Comparison of ENCODE assay signal across 8 mouse cellular contexts in the genomic region with DNA sequence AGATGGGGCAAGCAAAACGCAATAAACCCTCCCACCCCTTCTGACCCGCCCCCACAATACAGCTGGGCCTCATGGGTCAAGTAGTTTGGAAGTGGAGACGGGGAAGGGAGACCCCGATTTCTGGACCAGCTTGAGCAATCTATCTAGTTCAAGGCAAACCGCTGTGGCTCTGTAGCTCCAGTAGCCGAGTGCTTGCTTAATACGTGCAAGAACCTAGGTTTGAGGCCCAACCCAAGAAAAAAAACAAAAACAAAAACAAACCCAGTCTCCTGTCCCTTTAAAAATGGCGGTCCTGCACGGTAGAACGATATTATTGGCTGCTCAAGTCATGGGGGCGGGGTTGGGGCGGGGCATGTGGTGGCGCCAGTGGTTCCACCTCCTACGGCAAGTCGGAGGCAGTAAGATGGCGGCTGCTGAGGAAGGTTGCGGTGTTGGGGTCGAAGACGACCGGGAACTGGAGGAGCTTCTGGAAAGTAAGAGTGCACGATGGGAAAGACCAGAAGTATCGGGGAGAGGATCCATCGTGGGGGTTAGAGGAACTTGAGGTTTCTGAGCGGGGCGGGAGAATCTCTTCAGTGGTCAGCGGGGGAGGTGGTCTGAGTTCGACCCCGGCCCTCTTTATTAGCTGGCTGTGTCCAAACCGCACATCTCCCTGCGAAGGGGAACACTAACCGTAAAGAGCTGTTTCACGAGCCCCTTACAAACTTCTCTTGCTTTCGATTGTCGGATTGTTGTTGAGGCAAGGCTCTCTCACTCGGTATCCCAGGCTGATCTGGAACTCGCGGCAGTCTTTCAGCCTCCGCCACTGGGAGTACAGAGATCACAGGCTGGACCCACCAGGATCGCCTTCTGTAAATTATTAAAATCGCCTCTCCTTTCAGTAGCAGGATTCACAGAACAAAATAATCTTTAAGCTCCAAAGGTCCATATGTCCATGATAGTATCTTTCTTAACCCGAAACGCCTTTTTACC. TPM values are rescaled to one million over a fixed set of nuclear protein-coding genes. Genes with fewer than 3 reads are reported as not detected.
DNase-seq lines count a peak whose midpoint lies in the region; ATAC-seq and TF ChIP-seq lines count a peak whose summit lies in the region.

A gene (plus strand): TSS at position 380 of the 972 bp plus-strand sequence.

- TF ChIP-seq POLR2A in brain, embryonic 14.5 days (IDR thresholded peaks at IDR 0.05; ENCODE audit: borderline replicate concordance, extremely low read depth, insufficient read depth, insufficient read length, poor library complexity, severe bottlenecking) = peak; percentile 47; the same call in 1 of the 2 replicates

- H3K9ac ChIP-seq in kidney, embryonic 15.5 days = peak within 1 kb of the TSS; percentile 88
- peak within 1 kb of the TSS; percentile 85 for H3K9ac ChIP-seq in limb, embryonic 15.5 days
- peak within 1 kb of the TSS; percentile 64 for H3K9ac ChIP-seq in midbrain, postnatal 0 days (replicated peaks; ENCODE audit: low read length, poor library complexity, severe bottlenecking)

- H3K9me3 ChIP-seq in heart, embryonic 10.5 days = no peaks in the 10 kb centered on the region
- no peaks in the 10 kb centered on the region for H3K9me3 ChIP-seq in kidney, embryonic 15.5 days (replicated peaks)
- no peaks in the 10 kb centered on the region for H3K9me3 ChIP-seq in limb, embryonic 15.5 days
- H3K9me3 ChIP-seq in midbrain, postnatal 0 days (ENCODE audit: low read length) = no peaks in the 10 kb centered on the region

- peaks cover 54% of the 10 kb centered on the region for H3K36me3 ChIP-seq in heart, embryonic 10.5 days
- peaks cover 58% of the 10 kb centered on the region for H3K36me3 ChIP-seq in kidney, embryonic 15.5 days
- peaks cover 54% of the 10 kb centered on the region for H3K36me3 ChIP-seq in limb, embryonic 15.5 days
- H3K36me3 ChIP-seq in midbrain, postnatal 0 days (ENCODE audit: insufficient read depth, low read length) = peaks cover 29% of the 10 kb centered on the region

- peak within 1 kb of the TSS; percentile 94 for H3K27ac ChIP-seq in heart, embryonic 10.5 days
- peak within 1 kb of the TSS; percentile 76 for H3K27ac ChIP-seq in kidney, embryonic 15.5 days
- H3K27ac ChIP-seq in limb, embryonic 15.5 days = peak within 1 kb of the TSS; percentile 73
- no peak within 1 kb of the TSS for H3K27ac ChIP-seq in midbrain, postnatal 0 days (ENCODE audit: low read depth, low read length)

- H3K4me3 ChIP-seq in heart, embryonic 10.5 days = peak within 1 kb of the TSS; percentile 89
- H3K4me3 ChIP-seq in kidney, embryonic 15.5 days (replicated peaks) = peak within 1 kb of the TSS; percentile 90
- peak within 1 kb of the TSS; percentile 84 for H3K4me3 ChIP-seq in limb, embryonic 15.5 days
- H3K4me3 ChIP-seq in midbrain, postnatal 0 days (ENCODE audit: low read depth, low read length) = peak within 1 kb of the TSS; percentile 66

- peak within 1 kb of the TSS; percentile 85 for H3K4me2 ChIP-seq in kidney, embryonic 15.5 days
- H3K4me2 ChIP-seq in limb, embryonic 15.5 days = peak within 1 kb of the TSS; percentile 89
- H3K4me2 ChIP-seq in midbrain, postnatal 0 days (ENCODE audit: low read depth, low read length, poor library complexity, severe bottlenecking) = peak within 1 kb of the TSS; percentile 73

- DNase-seq in CD4-positive, CD25-positive, alpha-beta regulatory T cell, adult 2 months (ENCODE audit: low read depth, low spot score) = peak; percentile 95
- peak; percentile 98 for DNase-seq in brain, embryonic 14.5 days (ENCODE audit: low read depth)
- DNase-seq in heart, embryonic 10.5 days (ENCODE audit: low spot score) = peak; percentile 96
- DNase-seq in midbrain, postnatal 0 days (ENCODE audit: low spot score) = peak; percentile 94
- DNase-seq in spleen, postnatal 14 days (ENCODE audit: low spot score in 2 of 2) = peak; percentile 55 to 70

- H3K4me1 ChIP-seq in heart, embryonic 10.5 days = peaks cover 6% of the 10 kb centered on the region
- peaks cover 16% of the 10 kb centered on the region for H3K4me1 ChIP-seq in kidney, embryonic 15.5 days
- peaks cover 16% of the 10 kb centered on the region for H3K4me1 ChIP-seq in limb, embryonic 15.5 days
- 0 out of 2 replicates have a peak, but pooled peaks cover 9% of the 10 kb centered on the region for H3K4me1 ChIP-seq in midbrain, postnatal 0 days (ENCODE audit: insufficient read depth, low read length)

- peak; percentile 95 for ATAC-seq in erythroblast, adult 5-6 weeks (replicated peaks; ENCODE audit: low FRiP score, poor library complexity, severe bottlenecking)
- peak; percentile 96 for ATAC-seq in kidney, embryonic 15.5 days (replicated peaks; ENCODE audit: low FRiP score)
- peak; percentile 94 for ATAC-seq in limb, embryonic 15.5 days (ENCODE audit: insufficient number of reproducible peaks, low FRiP score, low TSS enrichment, low read depth)
- peak; percentile 96 for ATAC-seq in midbrain, postnatal 0 days (ENCODE audit: low FRiP score)

- no peaks in the 10 kb centered on the region for H3K27me3 ChIP-seq in heart, embryonic 10.5 days (ENCODE audit: insufficient read depth, poor library complexity, severe bottlenecking)
- no peaks in the 10 kb centered on the region for H3K27me3 ChIP-seq in kidney, embryonic 15.5 days
- H3K27me3 ChIP-seq in limb, embryonic 15.5 days = no peaks in the 10 kb centered on the region
- no peaks in the 10 kb centered on the region for H3K27me3 ChIP-seq in midbrain, postnatal 0 days (ENCODE audit: insufficient read depth, low read length)

- no peak for TF ChIP-seq CTCF in brain, embryonic 14.5 days (IDR thresholded peaks at IDR 0.05; ENCODE audit: borderline replicate concordance, extremely low read depth, insufficient read depth, insufficient read length)
- no peak for TF ChIP-seq CTCF in midbrain, postnatal 0 days (IDR thresholded peaks at IDR 0.05)

- 1% methylated on average over 42 of the region's 42 CpGs for WGBS in heart, embryonic 10.5 days
- WGBS in kidney, embryonic 15.5 days = 1% methylated on average over 42 of the region's 42 CpGs
- 2% methylated on average over 42 of the region's 42 CpGs for WGBS in limb, embryonic 15.5 days
- WGBS in midbrain, postnatal 0 days = 1% methylated on average over 42 of the region's 42 CpGs

RNA-seq across cellular contexts. Expression of the gene that starts here (rescaled TPM):
- 105 and 106 TPM in 2 replicates for polyA plus RNA-seq in brain, embryonic 14.5 days (2012; rRNA removed)
- 10.0 and 22.4 TPM in 2 replicates for total RNA-seq in erythroblast, adult 5-6 weeks (2015; ENCODE audit: low replicate concordance)
- 22.7 and 41.2 TPM in 2 replicates for total RNA-seq in erythroblast, adult 5-6 weeks (2017; ENCODE audit: low replicate concordance)
- 154 and 161 TPM in 2 replicates for polyA plus RNA-seq in heart, embryonic 10.5 days (2016; fragmentation: Nextera tagmentation; extraction: Ambion mirVana)
- 149 and 154 TPM in 2 replicates for polyA plus RNA-seq in kidney, embryonic 15.5 days (2015; fragmentation: Nextera tagmentation; extraction: Ambion mirVana)
- polyA plus RNA-seq in limb, embryonic 15.5 days (2015; fragmentation: Nextera tagmentation; extraction: Ambion mirVana) = 118 and 137 TPM in 2 replicates
- total RNA-seq in midbrain, postnatal 0 days (2014; rRNA removed) = 154 and 200 TPM in 2 replicates
- 140 and 146 TPM in 2 replicates for polyA plus RNA-seq in midbrain, postnatal 0 days (2015; fragmentation: Nextera tagmentation; extraction: Ambion mirVana)
